Mouse (Mus musculus): ENCODE data around the gene Olfr1032.
"Not testable (repeated sequence)": the region's sequence is repeated elsewhere in the genome, so short reads cannot be mapped to it uniquely, and the experiment has no call there.

Olfr1032 gene

DNA sequence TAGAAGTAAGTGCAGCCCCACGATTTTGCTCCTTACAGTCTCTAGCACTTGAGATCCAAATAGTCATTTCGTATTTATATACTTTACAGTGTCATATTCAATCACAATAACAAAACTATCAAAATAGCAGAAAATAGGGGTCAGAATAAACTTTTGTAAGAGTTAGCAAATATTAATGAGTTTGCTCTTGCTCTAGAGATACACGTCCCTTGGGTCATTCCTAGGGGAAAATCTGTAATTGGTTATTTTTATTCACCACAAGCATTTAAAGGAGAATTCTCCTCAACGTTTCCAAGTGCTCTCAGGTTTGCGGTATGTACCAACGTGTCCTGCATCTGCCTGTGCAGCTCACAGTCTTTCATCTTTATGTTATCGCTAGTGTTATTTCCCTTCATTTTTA is at the start of gene Olfr1032:
Gene Olfr1032 (plus strand): TSS at position 301 of the 400 bp plus-strand sequence.
- DNase-seq (ENCODE audit: low read depth, low spot score) = no peak

DNA sequence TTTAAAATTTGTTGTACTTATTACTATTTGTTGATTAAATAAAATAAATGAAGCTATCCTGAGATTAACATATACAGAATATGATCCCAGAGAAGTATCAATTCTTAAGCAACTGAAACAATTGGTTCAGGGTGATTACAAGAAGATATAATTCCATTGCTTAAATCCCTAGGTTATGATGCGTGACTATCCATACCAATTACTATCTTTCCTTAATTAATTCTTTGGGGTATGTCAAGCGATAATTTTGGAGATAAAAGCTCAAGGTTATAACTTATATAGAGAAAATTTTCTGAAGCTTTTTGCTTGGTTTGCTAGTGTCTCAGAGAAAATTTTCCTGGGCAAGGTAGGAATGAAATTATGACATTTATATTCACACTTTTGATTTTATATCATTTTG is 31.7 kb upstream of the Olfr1032 start, which contains the start of gene Olfr1029:
Gene Olfr1029 (plus strand): TSS at position 301 of the 400 bp plus-strand sequence.
- DNase-seq (ENCODE audit: low read depth, low spot score) = no peak

DNA sequence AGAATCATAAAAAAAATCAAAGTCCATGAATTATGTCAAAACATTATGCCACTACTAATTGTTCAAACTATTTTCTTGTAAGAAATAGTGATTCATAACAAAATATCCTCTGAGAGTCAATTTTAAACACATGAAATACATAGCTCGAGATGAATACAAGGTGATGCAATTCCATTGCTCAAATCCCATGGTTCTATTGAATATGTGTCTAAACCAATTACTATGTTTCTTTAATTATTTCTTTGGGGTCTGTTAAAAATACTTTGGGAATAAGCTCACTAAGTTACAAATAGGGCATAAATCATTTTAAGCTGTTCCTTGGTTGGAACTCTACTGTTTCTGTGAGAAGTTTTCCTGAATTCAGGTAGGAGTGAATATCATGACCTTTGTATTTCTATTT is 26.4 kb upstream of the Olfr1032 start, which contains the start of gene Olfr1030:
Gene Olfr1030 (plus strand): TSS at position 301 of the 400 bp plus-strand sequence.
- DNase-seq (ENCODE audit: low read depth, low spot score) = no peak

DNA sequence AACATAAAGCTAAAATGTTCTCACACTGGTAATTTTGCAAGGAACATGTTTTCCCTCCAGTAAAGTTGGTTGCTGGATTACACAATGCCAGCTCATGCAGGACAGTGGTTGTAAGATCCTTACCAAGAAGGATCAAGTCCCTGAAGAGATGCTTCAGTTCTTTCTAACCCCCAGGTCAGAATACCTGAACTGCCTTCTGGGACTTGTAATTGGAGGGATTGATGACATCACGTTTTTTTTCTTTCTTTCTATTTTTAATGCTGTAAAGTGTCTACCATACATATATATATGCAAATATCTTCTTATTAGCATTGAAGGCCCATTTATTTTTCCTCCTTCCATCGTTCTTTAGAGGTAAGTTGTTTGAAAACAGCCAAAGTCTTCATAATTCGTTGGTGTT is 15.3 kb upstream of the Olfr1032 start, which contains the start of gene Olfr1031:
Gene Olfr1031 (plus strand): TSS at position 301 of the 400 bp plus-strand sequence.
- no peak for DNase-seq (ENCODE audit: low read depth, low spot score)

DNA sequence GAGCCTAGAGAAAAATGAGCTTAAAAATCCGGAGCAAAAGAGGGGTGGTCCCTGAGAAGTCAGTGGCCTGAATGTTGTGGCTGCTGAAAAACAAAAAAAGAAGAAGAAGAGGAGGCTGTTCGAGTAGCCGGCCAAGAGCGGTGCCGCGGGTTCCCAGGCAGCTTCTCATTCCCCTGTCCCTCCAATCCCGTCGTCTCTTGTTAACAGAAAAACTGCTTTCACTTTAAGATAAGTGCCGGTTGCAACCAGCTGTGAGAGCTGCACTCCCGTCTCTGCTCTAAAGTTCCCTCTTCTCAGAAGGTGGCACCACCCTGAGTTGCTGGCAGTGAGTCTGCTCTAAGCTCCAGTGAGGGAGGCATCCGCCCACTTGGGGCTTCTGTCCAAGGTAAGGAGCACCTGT is 15.1 kb downstream of the Olfr1032 start, which contains the start of gene Olfr1033:
Gene Olfr1033 (plus strand): TSS at position 228 of the 400 bp plus-strand sequence.
- DNase-seq (ENCODE audit: low read depth, low spot score) = peak; percentile 24

DNA sequence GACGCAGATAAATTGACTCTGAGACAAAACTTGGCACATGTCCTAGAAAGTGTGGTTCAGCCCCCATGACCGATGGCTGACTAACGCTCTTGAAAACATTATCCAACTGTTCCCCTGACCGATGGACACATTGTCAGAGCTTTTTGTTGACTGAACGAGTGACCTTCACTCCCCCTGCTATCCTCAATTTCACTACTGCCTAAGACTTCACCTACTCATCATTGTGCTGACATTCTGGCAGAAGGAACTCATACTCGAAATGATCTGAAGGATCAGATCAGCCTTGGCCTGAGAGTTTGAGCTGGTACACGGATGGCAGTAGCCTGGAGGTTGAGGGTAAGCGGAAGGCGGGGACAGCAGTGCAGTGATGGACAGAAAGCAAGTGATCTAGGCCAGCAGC is 16.2 kb downstream of the Olfr1032 start:
- not testable (repeated sequence) for DNase-seq (ENCODE audit: low read depth, low spot score)

DNA sequence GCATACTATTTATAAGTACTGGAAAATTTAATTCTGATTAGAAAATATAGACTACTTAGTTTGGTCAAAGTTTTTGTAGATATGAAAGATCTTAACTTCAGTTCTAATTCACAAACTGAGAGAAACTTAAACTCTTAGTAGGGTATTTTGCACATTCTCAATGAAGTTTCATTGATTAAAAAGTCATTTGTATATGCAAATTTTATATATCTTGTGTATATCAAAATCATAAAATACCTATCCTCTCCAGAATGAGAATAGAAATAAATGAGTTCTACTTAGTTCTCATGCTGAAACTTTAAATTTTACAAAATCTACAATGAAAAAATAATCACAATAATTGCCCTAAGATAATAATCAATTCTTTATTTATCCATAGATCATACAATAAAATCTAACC is 40.2 kb downstream of the Olfr1032 start, which contains the start of gene Olfr1034:
Gene Olfr1034 (plus strand): TSS at position 301 of the 400 bp plus-strand sequence.
- no peak for DNase-seq (ENCODE audit: low read depth, low spot score)

DNA sequence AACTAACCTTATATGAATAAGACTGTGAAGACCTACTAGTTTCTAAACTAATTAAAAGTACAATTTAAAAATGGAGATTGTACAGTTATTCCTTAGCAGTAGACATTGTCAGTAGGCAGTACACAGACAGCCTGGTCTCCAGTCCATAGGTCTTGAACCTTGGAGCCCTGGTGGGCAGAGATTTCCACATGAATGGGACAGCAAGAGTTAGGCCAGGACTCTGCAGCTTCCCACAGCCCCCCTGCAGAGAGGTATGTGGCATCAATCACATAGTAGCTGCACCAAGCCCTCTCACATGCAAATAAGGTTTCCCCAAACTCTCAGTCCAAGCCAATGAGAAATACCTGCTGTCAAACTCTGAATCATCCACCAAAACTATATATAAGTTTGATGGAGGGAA is 45.4 kb downstream of the Olfr1032 start:
- DNase-seq (ENCODE audit: low read depth, low spot score) = peak; percentile 87
